Mouse (Mus musculus): ENCODE data around the gene Cd3eap.

Cd3eap gene

GRCm38 (mm10) chr7:19338060-19338459 lies 21.2 kb downstream of the Cd3eap start:
- in situ Hi-C loops (cut with MboI; ENCODE audit: unreplicated experiment in 2 of 2): no loop called here

GRCm38 (mm10) chr7:19337122-19337521 lies 22.2 kb downstream of the Cd3eap start:
- in situ Hi-C loops (cut with MboI; ENCODE audit: unreplicated experiment in 2 of 2): no loop called here

- in situ Hi-C loops (cut with MboI; ENCODE audit: unreplicated experiment in 2 of 2): no loop called here
Measured at GRCm38 (mm10) chr7:19335583-19335982, 23.7 kb downstream of the Cd3eap start.

- in situ Hi-C loops (cut with MboI; ENCODE audit: unreplicated experiment in 2 of 2): no loop called here
Measured at GRCm38 (mm10) chr7:19332709-19333352, 26.5 kb downstream of the Cd3eap start.

GRCm38 (mm10) chr7:19331910-19332309 lies 27.4 kb downstream of the Cd3eap start:
- in situ Hi-C loops (cut with MboI; ENCODE audit: unreplicated experiment in 2 of 2): no loop called here

- in situ Hi-C loops (cut with MboI; ENCODE audit: unreplicated experiment in 2 of 2): no loop called here
Measured at GRCm38 (mm10) chr7:19328425-19328824, 30.9 kb downstream of the Cd3eap start.

GRCm38 (mm10) chr7:19327782-19328181 lies 31.5 kb downstream of the Cd3eap start:
- in situ Hi-C loops (cut with MboI; ENCODE audit: unreplicated experiment in 2 of 2): no loop called here

- in situ Hi-C loops (cut with MboI; ENCODE audit: unreplicated experiment in 2 of 2): no loop called here
Measured at GRCm38 (mm10) chr7:19327128-19327527, 32.2 kb downstream of the Cd3eap start.

- in situ Hi-C loops (cut with MboI; ENCODE audit: unreplicated experiment in 2 of 2): no loop called here
Measured at GRCm38 (mm10) chr7:19326359-19326758, 32.9 kb downstream of the Cd3eap start.

- in situ Hi-C loops (cut with MboI; ENCODE audit: unreplicated experiment in 2 of 2): no loop called here
Measured at GRCm38 (mm10) chr7:19325262-19326199, 33.8 kb downstream of the Cd3eap start.

GRCm38 (mm10) chr7:19324221-19324620 lies 35.1 kb downstream of the Cd3eap start:
- in situ Hi-C loops (cut with MboI; ENCODE audit: unreplicated experiment in 2 of 2): no loop called here

GRCm38 (mm10) chr7:19322489-19322888 lies 36.8 kb downstream of the Cd3eap start:
- in situ Hi-C loops (cut with MboI; ENCODE audit: unreplicated experiment in 2 of 2): no loop called here

GRCm38 (mm10) chr7:19321464-19321863 lies 37.8 kb downstream of the Cd3eap start:
- in situ Hi-C loops (cut with MboI; ENCODE audit: unreplicated experiment in 2 of 2): no loop called here

- in situ Hi-C loops (cut with MboI; ENCODE audit: unreplicated experiment in 2 of 2): no loop called here
Measured at GRCm38 (mm10) chr7:19320637-19321036, 38.6 kb downstream of the Cd3eap start.

GRCm38 (mm10) chr7:19319906-19320305 lies 39.4 kb downstream of the Cd3eap start:
- in situ Hi-C loops (cut with MboI; ENCODE audit: unreplicated experiment in 2 of 2): no loop called here

GRCm38 (mm10) chr7:19319458-19319857 lies 39.8 kb downstream of the Cd3eap start:
- in situ Hi-C loops (cut with MboI; ENCODE audit: unreplicated experiment in 2 of 2): no loop called here

- in situ Hi-C loops (cut with MboI; ENCODE audit: unreplicated experiment in 2 of 2): no loop called here
Measured at GRCm38 (mm10) chr7:19318676-19319075, 40.6 kb downstream of the Cd3eap start.

GRCm38 (mm10) chr7:19318201-19318600 lies 41.1 kb downstream of the Cd3eap start:
- in situ Hi-C loops (cut with MboI; ENCODE audit: unreplicated experiment in 2 of 2): no loop called here

GRCm38 (mm10) chr7:19316451-19317161 lies 42.7 kb downstream of the Cd3eap start:
- in situ Hi-C loops (cut with MboI; ENCODE audit: unreplicated experiment in 2 of 2): no loop called here

- in situ Hi-C loops (cut with MboI; ENCODE audit: unreplicated experiment in 2 of 2): no loop called here
Measured at GRCm38 (mm10) chr7:19314033-19314432, 45.2 kb downstream of the Cd3eap start.

GRCm38 (mm10) chr7:19311991-19312390 lies 47.3 kb downstream of the Cd3eap start:
- in situ Hi-C loops (cut with MboI; ENCODE audit: unreplicated experiment in 2 of 2): no loop called here
